Mouse (Mus musculus): ENCODE measurements around the gene Wnt3a. TPM values are rescaled to one million over a fixed set of nuclear protein-coding genes. Genes with fewer than 3 reads are reported as not detected.

Gene Wnt3a
- total and polyA plus RNA-seq, 2 experiments from 2014 or later = 0.31 to 0.68 TPM

- Histone ChIP-seq H3K4me3 (ENCODE audit: low read length) (no peak overlapping the region), H3K9me3 (ENCODE audit: low read length) (no peaks in the 10 kb centered on the region), H3K4me1 (ENCODE audit: insufficient read depth, low read length) (peaks cover 12% of the 10 kb centered on the region), H3K9ac (replicated peaks; ENCODE audit: low read length) (no peak overlapping the region), H3K4me2 (ENCODE audit: low read depth, low read length) (no peak overlapping the region; the same call in 1 of the 2 replicates), H3K36me3 (ENCODE audit: insufficient read depth, low read length) (no peaks in the 10 kb centered on the region), H3K27ac (no peak overlapping the region), H3K27me3 (ENCODE audit: insufficient read depth, low read length) (no peaks in the 10 kb centered on the region)
- 86% methylated on average over 2 of the region's 2 CpGs for WGBS
- no peak for DNase-seq (ENCODE audit: low spot score)
- TF ChIP-seq CTCF (IDR thresholded peaks at IDR 0.05; ENCODE audit: low read depth) = no peak
- ATAC-seq = no peak
Observed at GRCm38 (mm10) chr11:59225167-59225566, 65.4 kb downstream of the Wnt3a start.

- Histone ChIP-seq H3K27ac (no peak overlapping the region), H3K4me3 (ENCODE audit: low read length) (no peak overlapping the region), H3K9ac (replicated peaks; ENCODE audit: low read length) (no peak overlapping the region), H3K27me3 (ENCODE audit: insufficient read depth, low read length) (no peaks in the 10 kb centered on the region), H3K9me3 (ENCODE audit: low read length) (no peaks in the 10 kb centered on the region), H3K4me1 (ENCODE audit: insufficient read depth, low read length) (peaks cover 12% of the 10 kb centered on the region), H3K36me3 (ENCODE audit: insufficient read depth, low read length) (no peaks in the 10 kb centered on the region), H3K4me2 (ENCODE audit: low read depth, low read length) (no peak overlapping the region)
- DNase-seq (ENCODE audit: low spot score) = no peak
- TF ChIP-seq CTCF (IDR thresholded peaks at IDR 0.05; ENCODE audit: low read depth) = no peak
- no peak for ATAC-seq
- WGBS = 69% methylated on average over 2 of the region's 2 CpGs
Observed at GRCm38 (mm10) chr11:59224470-59224869, 66.1 kb downstream of the Wnt3a start.

- Histone ChIP-seq H3K4me3 (ENCODE audit: low read length) (no peak overlapping the region), H3K27ac (no peak overlapping the region), H3K9me3 (ENCODE audit: low read length) (no peaks in the 10 kb centered on the region), H3K4me1 (ENCODE audit: insufficient read depth, low read length) (peaks cover 12% of the 10 kb centered on the region), H3K36me3 (ENCODE audit: insufficient read depth, low read length) (no peaks in the 10 kb centered on the region), H3K27me3 (ENCODE audit: insufficient read depth, low read length) (no peaks in the 10 kb centered on the region), H3K4me2 (ENCODE audit: low read depth, low read length) (no peak overlapping the region), H3K9ac (replicated peaks; ENCODE audit: low read length) (no peak overlapping the region)
- ATAC-seq = no peak
- no peak for DNase-seq (ENCODE audit: low spot score)
- WGBS = 95% methylated on average over 3 of the region's 3 CpGs
- TF ChIP-seq CTCF (IDR thresholded peaks at IDR 0.05; ENCODE audit: low read depth) = no peak
Observed at GRCm38 (mm10) chr11:59224025-59224424, 66.5 kb downstream of the Wnt3a start.

- no peak for DNase-seq (ENCODE audit: low spot score)
- 85% methylated on average over 4 of the region's 4 CpGs for WGBS
- H3K27ac ChIP-seq = no peak overlapping the region
- no peak overlapping the region for H3K4me3 ChIP-seq (ENCODE audit: low read length)
- no peak for TF ChIP-seq CTCF (IDR thresholded peaks at IDR 0.05; ENCODE audit: low read depth)
- no peak overlapping the region for H3K4me2 ChIP-seq (ENCODE audit: low read depth, low read length)
- no peaks in the 10 kb centered on the region for H3K36me3 ChIP-seq (ENCODE audit: insufficient read depth, low read length)
- no peak for ATAC-seq
- peaks cover 8% of the 10 kb centered on the region; the same call in 1 of the 2 replicates for H3K4me1 ChIP-seq (ENCODE audit: insufficient read depth, low read length)
- no peaks in the 10 kb centered on the region for H3K9me3 ChIP-seq (ENCODE audit: low read length)
- no peaks in the 10 kb centered on the region for H3K27me3 ChIP-seq (ENCODE audit: insufficient read depth, low read length)
- H3K9ac ChIP-seq (replicated peaks; ENCODE audit: low read length) = no peak overlapping the region
Observed at GRCm38 (mm10) chr11:59222306-59222705, 68.2 kb downstream of the Wnt3a start.

- no peak for DNase-seq (ENCODE audit: low spot score)
- H3K9me3 ChIP-seq (ENCODE audit: low read length) = no peaks in the 10 kb centered on the region
- no peak overlapping the region for H3K4me2 ChIP-seq (ENCODE audit: low read depth, low read length)
- no peak overlapping the region for H3K4me3 ChIP-seq (ENCODE audit: low read length)
- H3K27me3 ChIP-seq (ENCODE audit: insufficient read depth, low read length) = no peaks in the 10 kb centered on the region
- H3K4me1 ChIP-seq (ENCODE audit: insufficient read depth, low read length) = peaks cover 6% of the 10 kb centered on the region; the same call in 1 of the 2 replicates
- TF ChIP-seq CTCF (IDR thresholded peaks at IDR 0.05; ENCODE audit: low read depth) = no peak
- H3K9ac ChIP-seq (replicated peaks; ENCODE audit: low read length) = no peak overlapping the region
- H3K36me3 ChIP-seq (ENCODE audit: insufficient read depth, low read length) = no peaks in the 10 kb centered on the region
- ATAC-seq = no peak
- no peak overlapping the region for H3K27ac ChIP-seq
Observed at GRCm38 (mm10) chr11:59221604-59222003, 68.9 kb downstream of the Wnt3a start.

- peak; percentile 58 for TF ChIP-seq CTCF (IDR thresholded peaks at IDR 0.05; ENCODE audit: low read depth)
- no peak overlapping the region for H3K9ac ChIP-seq (replicated peaks; ENCODE audit: low read length)
- H3K27me3 ChIP-seq (ENCODE audit: insufficient read depth, low read length) = no peaks in the 10 kb centered on the region
- DNase-seq (ENCODE audit: low spot score) = peak; percentile 14
- no peaks in the 10 kb centered on the region for H3K36me3 ChIP-seq (ENCODE audit: insufficient read depth, low read length)
- no peak overlapping the region for H3K4me2 ChIP-seq (ENCODE audit: low read depth, low read length)
- H3K27ac ChIP-seq = no peak overlapping the region
- no peaks in the 10 kb centered on the region for H3K4me1 ChIP-seq (ENCODE audit: insufficient read depth, low read length)
- no peak overlapping the region for H3K4me3 ChIP-seq (ENCODE audit: low read length)
- no peak for ATAC-seq
- H3K9me3 ChIP-seq (ENCODE audit: low read length) = no peaks in the 10 kb centered on the region
Observed at GRCm38 (mm10) chr11:59219064-59219463, 71.5 kb downstream of the Wnt3a start.

- Histone ChIP-seq H3K4me1 (ENCODE audit: insufficient read depth, low read length) (no peaks in the 10 kb centered on the region), H3K4me3 (ENCODE audit: low read length) (no peak overlapping the region), H3K36me3 (ENCODE audit: insufficient read depth, low read length) (no peaks in the 10 kb centered on the region), H3K4me2 (ENCODE audit: low read depth, low read length) (no peak overlapping the region), H3K27ac (no peak overlapping the region), H3K9ac (replicated peaks; ENCODE audit: low read length) (no peak overlapping the region), H3K9me3 (ENCODE audit: low read length) (no peaks in the 10 kb centered on the region), H3K27me3 (ENCODE audit: insufficient read depth, low read length) (no peaks in the 10 kb centered on the region)
- DNase-seq (ENCODE audit: low spot score) (no peak), ATAC-seq (no peak)
- no peak for TF ChIP-seq CTCF (IDR thresholded peaks at IDR 0.05; ENCODE audit: low read depth)
- 90% methylated on average over 4 of the region's 4 CpGs for WGBS
Observed at GRCm38 (mm10) chr11:59218389-59218998, 72.1 kb downstream of the Wnt3a start.

All from hindbrain, postnatal 0 days (tissue).